Mouse (Mus musculus) heart, postnatal 0 days (tissue): Measurements from ENCODE around the gene Crhr1.

ENCODE experiments used
- CTCF ChIP-seq: IDR thresholded peaks from 2 replicates; pipeline ENCODE4 v1.5.1; 2016; ENCODE audit warnings: antibody characterized with exemption, control low read depth, low read depth
- EP300 ChIP-seq: IDR thresholded peaks from 2 replicates; pipeline ENCODE4 v1.6.1; 2016; ENCODE audit warnings: antibody characterized with exemption, low read depth

DNA sequence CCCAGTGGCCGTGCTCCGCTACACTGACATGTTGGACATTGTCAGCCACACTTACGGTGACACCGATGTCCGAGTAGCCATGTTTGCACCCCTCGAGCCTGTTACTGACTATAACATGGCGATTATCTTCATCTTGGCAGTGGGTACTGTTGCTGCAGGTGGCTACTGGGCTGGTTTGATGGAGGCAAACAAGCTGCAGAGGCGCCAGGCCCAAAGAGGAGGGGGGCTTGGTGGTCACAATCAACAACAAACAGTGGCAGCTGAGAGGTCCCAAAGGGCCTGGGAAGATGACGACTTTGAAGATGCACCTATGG lies 54.1 kb downstream of the Crhr1 start:
- TF ChIP-seq CTCF (no peak), EP300 (no peak)
